Mouse (Mus musculus): ENCODE measurements around the gene Oip5.

- no peak for TF ChIP-seq CHD2 (IDR thresholded peaks at IDR 0.05; ENCODE audit: low read depth, low read length)
- TF ChIP-seq MAFK (IDR thresholded peaks at IDR 0.05; ENCODE audit: insufficient read depth, low read depth, low read length): no peak
- TF ChIP-seq HCFC1 (IDR thresholded peaks at IDR 0.05; ENCODE audit: borderline replicate concordance, insufficient read depth, low read length): no peak
- no peak for TF ChIP-seq ZNF384 (IDR thresholded peaks at IDR 0.05; ENCODE audit: low read depth, low read length)
- no peak for TF ChIP-seq ZC3H11A (IDR thresholded peaks at IDR 0.05; ENCODE audit: borderline replicate concordance, low read depth, low read length)
Measured at GRCm38 (mm10) chr2:119644254-119644653, 26.0 kb upstream of the Oip5 start.
